Mouse (Mus musculus): Measurements from ENCODE around the gene E130208F15Rik. TPM values are rescaled to one million over a fixed set of nuclear protein-coding genes. Genes with fewer than 3 reads are reported as not detected.

E130208F15Rik gene
- polyA plus RNA-seq, 1 experiment from 2014 or later = not detected

DNA sequence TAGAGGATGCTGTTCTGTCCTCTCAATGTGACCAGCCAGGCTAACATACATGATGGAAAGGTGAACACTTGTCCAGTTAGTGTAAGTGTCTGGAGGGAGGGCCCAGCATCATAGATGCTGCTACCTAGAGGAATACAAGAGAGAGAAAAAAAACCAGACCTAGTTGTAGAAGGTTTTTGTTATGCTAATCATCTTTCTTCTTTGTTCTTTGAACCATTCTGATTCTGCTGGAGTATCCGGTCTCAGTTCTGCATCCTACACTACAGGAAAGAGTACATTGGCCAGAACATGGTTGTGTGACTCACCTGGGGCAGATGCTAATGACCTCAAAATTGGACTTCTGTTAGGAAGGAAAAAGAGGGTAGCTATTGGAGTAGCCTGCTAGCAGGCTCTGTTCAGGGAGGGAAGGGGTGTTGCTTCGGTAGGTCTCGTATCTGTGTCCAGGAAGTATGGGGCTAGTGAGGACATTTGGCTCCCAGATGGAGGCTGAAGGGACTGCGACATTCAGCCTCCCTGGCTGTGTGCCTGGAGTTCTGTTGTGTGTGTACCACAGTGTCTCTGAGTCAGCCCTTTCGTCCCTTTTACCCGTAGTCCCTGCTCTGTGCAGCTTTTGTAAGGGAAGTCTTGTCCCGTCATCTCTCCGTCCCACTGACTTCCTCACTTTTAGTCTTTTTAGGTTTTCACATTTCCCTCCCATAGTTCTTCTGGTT, 34.7 kb upstream of the E130208F15Rik start:
- no peak for DNase-seq (ENCODE audit: low spot score)
- WGBS = 70% methylated on average over 8 of the region's 8 CpGs
- no peak for ATAC-seq (replicated peaks; ENCODE audit: low FRiP score)
- H3K9me3 ChIP-seq (ENCODE audit: control insufficient read depth, low read length) = no peaks in the 10 kb centered on the region
- H3K27ac ChIP-seq (ENCODE audit: low read depth, low read length) = no peak overlapping the region
- H3K4me2 ChIP-seq = no peak overlapping the region
- peaks cover 6% of the 10 kb centered on the region; the same call in 1 of the 2 replicates for H3K27me3 ChIP-seq (replicated peaks; ENCODE audit: control insufficient read depth, insufficient read depth, low read length)
- H3K9ac ChIP-seq (ENCODE audit: low read depth, low read length) = no peak overlapping the region
- H3K4me1 ChIP-seq (replicated peaks; ENCODE audit: control insufficient read depth, insufficient read depth, low read length) = no peaks in the 10 kb centered on the region
- no peak overlapping the region for H3K4me3 ChIP-seq (ENCODE audit: low read depth, low read length)
- H3K36me3 ChIP-seq (ENCODE audit: control insufficient read depth, insufficient read depth, low read length) = no peaks in the 10 kb centered on the region

DNA sequence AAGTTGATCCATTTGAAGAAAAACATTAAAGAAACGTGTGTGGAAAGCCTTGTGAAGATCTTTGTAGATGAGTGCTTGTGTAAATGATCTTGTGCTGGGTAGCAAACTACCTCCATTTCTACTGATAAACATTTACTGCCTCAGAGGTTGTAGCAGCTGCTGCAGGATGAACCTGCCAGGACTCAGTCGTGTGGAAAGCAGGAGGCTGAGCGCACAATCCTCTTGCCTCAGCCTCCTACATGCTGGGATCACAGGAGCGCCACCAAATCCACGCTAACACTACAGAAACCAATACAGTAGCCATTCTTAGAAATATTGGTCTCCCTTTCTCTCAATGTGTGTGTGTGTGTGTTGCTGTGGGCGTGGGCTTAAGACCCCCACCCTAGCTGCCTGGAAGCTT, 33.5 kb upstream of the E130208F15Rik start:
- Histone ChIP-seq H3K4me2 (no peak overlapping the region), H3K27me3 (replicated peaks; ENCODE audit: control insufficient read depth, insufficient read depth, low read length) (peaks cover 8% of the 10 kb centered on the region; the same call in 1 of the 2 replicates), H3K4me1 (replicated peaks; ENCODE audit: control insufficient read depth, insufficient read depth, low read length) (no peaks in the 10 kb centered on the region), H3K36me3 (ENCODE audit: control insufficient read depth, insufficient read depth, low read length) (no peaks in the 10 kb centered on the region), H3K9me3 (ENCODE audit: control insufficient read depth, low read length) (no peaks in the 10 kb centered on the region), H3K27ac (ENCODE audit: low read depth, low read length) (no peak overlapping the region), H3K4me3 (ENCODE audit: low read depth, low read length) (no peak overlapping the region), H3K9ac (ENCODE audit: low read depth, low read length) (no peak overlapping the region)
- ATAC-seq (replicated peaks; ENCODE audit: low FRiP score) (no peak), DNase-seq (ENCODE audit: low spot score) (no peak)
- WGBS = 59% methylated on average over 6 of the region's 6 CpGs

DNA sequence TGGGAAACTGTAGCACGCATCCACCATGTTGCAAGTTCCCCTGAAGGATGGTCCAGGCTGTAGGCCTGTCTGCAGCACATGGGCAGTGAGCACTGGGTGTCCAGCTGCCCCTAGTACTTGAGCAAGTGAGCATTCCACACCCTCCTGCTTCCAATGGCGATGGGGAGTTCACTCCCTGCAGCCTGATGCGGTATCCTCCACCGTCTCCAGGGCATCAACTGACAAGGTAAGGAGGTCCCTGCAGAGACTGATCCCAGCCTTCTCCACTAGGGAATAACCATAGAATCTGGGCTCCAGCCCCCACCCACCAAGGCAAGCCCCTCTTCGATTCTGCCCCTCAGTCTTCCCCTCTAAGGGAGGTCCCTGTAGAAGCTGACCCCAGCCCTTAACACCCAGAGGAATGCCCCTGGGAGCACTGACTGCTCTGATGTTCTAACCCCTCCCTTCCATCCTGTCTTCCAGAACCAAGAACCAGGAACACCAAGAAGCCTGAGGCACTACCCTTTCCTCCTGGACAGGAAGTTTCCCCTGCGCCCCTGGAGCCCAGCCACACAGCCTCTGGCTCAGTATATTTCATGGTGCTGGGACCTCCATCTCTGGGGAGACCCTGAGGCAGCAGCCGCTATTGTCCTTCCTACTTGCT, 32.3 kb upstream of the E130208F15Rik start:
- H3K27ac ChIP-seq (ENCODE audit: low read depth, low read length) = no peak overlapping the region
- H3K4me3 ChIP-seq (ENCODE audit: low read depth, low read length) = no peak overlapping the region
- ATAC-seq (replicated peaks; ENCODE audit: low FRiP score) = no peak
- H3K4me2 ChIP-seq = no peak overlapping the region
- no peaks in the 10 kb centered on the region for H3K4me1 ChIP-seq (replicated peaks; ENCODE audit: control insufficient read depth, insufficient read depth, low read length)
- WGBS = 70% methylated on average over 7 of the region's 7 CpGs
- H3K9me3 ChIP-seq (ENCODE audit: control insufficient read depth, low read length) = no peaks in the 10 kb centered on the region
- H3K27me3 ChIP-seq (replicated peaks; ENCODE audit: control insufficient read depth, insufficient read depth, low read length) = peaks cover 8% of the 10 kb centered on the region; the same call in 1 of the 2 replicates
- DNase-seq (ENCODE audit: low spot score) = no peak
- no peak overlapping the region for H3K9ac ChIP-seq (ENCODE audit: low read depth, low read length)
- no peaks in the 10 kb centered on the region for H3K36me3 ChIP-seq (ENCODE audit: control insufficient read depth, insufficient read depth, low read length)

DNA sequence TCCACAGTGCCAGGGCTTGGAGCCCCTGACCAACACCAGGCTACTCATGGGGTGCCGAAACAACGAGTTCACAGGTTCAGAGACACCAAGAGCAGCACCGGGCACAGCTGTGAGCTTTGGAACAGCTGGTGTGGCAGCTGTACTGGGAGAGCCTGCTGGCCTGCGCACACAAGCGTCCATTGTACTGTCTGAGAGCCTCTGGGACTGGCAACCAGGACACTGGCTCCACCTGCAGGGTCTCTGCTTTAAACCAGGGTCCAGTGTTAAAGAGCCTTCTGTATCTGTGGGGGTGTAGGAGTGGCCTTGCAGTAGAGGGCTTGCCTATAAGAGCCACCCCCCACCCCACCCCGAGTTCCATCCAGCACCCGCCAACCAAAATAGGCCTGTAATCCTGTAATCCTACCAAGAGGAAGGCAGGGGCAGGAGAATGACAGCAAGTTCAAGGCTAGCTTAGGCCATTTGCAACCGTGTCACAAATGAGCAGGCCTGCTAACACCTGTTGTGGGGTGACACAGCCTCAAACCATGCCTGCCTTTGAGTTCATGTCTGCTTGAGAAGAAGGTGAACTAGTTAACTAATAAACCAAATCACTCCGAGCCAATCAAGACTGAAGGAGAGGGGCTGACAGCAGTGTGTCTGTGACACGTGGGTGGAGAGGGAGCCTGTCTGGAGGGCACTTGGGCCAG, 31.7 kb upstream of the E130208F15Rik start:
- no peak for ATAC-seq (replicated peaks; ENCODE audit: low FRiP score)
- Histone ChIP-seq H3K9ac (ENCODE audit: low read depth, low read length) (no peak overlapping the region), H3K9me3 (ENCODE audit: control insufficient read depth, low read length) (no peaks in the 10 kb centered on the region), H3K4me1 (replicated peaks; ENCODE audit: control insufficient read depth, insufficient read depth, low read length) (no peaks in the 10 kb centered on the region), H3K27ac (ENCODE audit: low read depth, low read length) (no peak overlapping the region), H3K4me3 (ENCODE audit: low read depth, low read length) (no peak overlapping the region), H3K27me3 (replicated peaks; ENCODE audit: control insufficient read depth, insufficient read depth, low read length) (peaks cover 8% of the 10 kb centered on the region; the same call in 1 of the 2 replicates), H3K4me2 (no peak overlapping the region), H3K36me3 (ENCODE audit: control insufficient read depth, insufficient read depth, low read length) (no peaks in the 10 kb centered on the region)
- 61% methylated on average over 10 of the region's 10 CpGs for WGBS
- DNase-seq (ENCODE audit: low spot score) = no peak

DNA sequence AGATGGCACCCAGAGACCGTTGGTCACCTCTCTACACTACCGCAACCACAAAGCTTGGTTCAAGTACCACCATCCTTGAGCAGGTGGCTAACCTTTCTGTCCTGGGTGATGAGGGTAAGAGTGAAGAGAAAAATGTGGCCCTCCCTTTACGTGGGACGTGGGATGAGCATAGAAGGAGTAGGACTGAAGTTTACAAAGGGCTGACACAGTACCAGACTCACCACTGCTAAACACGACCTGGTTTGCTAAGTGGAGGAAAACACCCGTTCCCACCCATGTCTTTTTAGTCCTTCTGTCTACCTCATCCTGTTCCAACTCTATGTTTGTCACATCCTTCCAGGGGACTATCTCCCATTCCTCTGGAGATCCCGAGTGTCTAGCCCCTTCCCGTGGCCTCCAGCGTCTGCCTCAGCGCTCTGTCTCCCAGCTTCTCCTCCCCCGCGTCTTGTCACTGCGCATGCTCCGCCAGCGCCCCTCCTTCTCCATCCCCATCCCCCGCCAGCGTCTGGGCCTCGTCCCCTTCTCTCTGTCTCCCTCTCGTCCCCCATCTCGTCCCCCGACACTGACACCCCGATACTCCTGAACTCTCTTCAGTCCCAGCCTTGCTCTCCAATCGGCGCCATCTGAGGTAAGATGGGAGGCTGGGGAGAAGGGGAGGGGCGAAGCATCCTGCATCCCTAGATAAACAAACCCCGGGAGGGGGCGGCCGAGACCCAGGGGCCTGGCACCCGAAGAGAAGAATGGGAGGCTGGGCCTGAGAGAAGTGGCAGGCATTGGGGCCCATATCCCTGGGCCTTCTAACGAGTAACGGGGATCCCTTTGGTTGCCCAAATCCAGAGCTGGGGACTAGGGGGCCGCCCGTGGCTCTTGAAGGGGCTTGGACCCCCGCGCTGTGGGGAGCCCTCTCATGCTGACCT, 30.1 kb upstream of the E130208F15Rik start, which contains the start of gene Clip3:
Clip3 (plus strand) TSS at position 514 of the 917 bp plus-strand sequence.
- WGBS = 11% methylated on average over 35 of the region's 35 CpGs
- H3K27ac ChIP-seq (ENCODE audit: low read depth, low read length) = no peak within 1 kb of the TSS; the same call in 1 of the 2 replicates
- peak within 1 kb of the TSS; percentile 1; the same call in 1 of the 2 replicates for H3K9ac ChIP-seq (ENCODE audit: low read depth, low read length)
- H3K9me3 ChIP-seq (ENCODE audit: control insufficient read depth, low read length) = no peaks in the 10 kb centered on the region
- peak within 1 kb of the TSS; percentile 49 for H3K4me3 ChIP-seq (ENCODE audit: low read depth, low read length)
- DNase-seq (ENCODE audit: low spot score) (peak; percentile 55), ATAC-seq (replicated peaks; ENCODE audit: low FRiP score) (no peak; the same call in 1 of the 2 replicates)
- H3K36me3 ChIP-seq (ENCODE audit: control insufficient read depth, insufficient read depth, low read length) = no peaks in the 10 kb centered on the region
- peaks cover 8% of the 10 kb centered on the region; the same call in 1 of the 2 replicates for H3K27me3 ChIP-seq (replicated peaks; ENCODE audit: control insufficient read depth, insufficient read depth, low read length)
- no peaks in the 10 kb centered on the region for H3K4me1 ChIP-seq (replicated peaks; ENCODE audit: control insufficient read depth, insufficient read depth, low read length)
- H3K4me2 ChIP-seq = peak within 1 kb of the TSS; percentile 48

DNA sequence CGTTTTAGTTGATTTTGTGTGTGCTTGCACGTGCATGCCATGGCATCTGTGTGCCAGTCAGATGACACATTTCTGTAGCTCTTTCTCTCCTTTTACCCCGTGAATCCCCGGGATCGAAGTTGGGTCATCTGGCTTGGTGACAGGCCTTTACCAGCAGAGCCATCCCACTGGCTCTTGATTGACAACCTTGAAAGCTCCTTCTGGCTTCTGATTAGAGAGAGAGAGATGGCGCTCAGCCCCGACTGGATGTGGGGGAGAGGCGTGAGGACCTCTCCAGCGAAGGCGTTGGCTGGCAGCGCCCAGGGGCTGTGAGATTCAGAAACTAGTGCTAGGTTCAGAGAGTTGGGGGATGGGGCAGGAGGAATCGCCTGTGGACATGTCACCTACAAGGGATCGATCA, 27.7 kb upstream of the E130208F15Rik start:
- H3K9ac ChIP-seq (ENCODE audit: low read depth, low read length) = no peak overlapping the region
- no peak overlapping the region for H3K4me3 ChIP-seq (ENCODE audit: low read depth, low read length)
- H3K27me3 ChIP-seq (replicated peaks; ENCODE audit: control insufficient read depth, insufficient read depth, low read length) = peaks cover 6% of the 10 kb centered on the region; the same call in 1 of the 2 replicates
- no peak overlapping the region for H3K27ac ChIP-seq (ENCODE audit: low read depth, low read length)
- H3K9me3 ChIP-seq (ENCODE audit: control insufficient read depth, low read length) = no peaks in the 10 kb centered on the region
- DNase-seq (ENCODE audit: low spot score) (no peak), ATAC-seq (replicated peaks; ENCODE audit: low FRiP score) (no peak)
- 74% methylated on average over 13 of the region's 13 CpGs for whole genome bisulfite sequencing
- no peaks in the 10 kb centered on the region for H3K36me3 ChIP-seq (ENCODE audit: control insufficient read depth, insufficient read depth, low read length)
- no peak overlapping the region for H3K4me2 ChIP-seq
- no peaks in the 10 kb centered on the region for H3K4me1 ChIP-seq (replicated peaks; ENCODE audit: control insufficient read depth, insufficient read depth, low read length)

DNA sequence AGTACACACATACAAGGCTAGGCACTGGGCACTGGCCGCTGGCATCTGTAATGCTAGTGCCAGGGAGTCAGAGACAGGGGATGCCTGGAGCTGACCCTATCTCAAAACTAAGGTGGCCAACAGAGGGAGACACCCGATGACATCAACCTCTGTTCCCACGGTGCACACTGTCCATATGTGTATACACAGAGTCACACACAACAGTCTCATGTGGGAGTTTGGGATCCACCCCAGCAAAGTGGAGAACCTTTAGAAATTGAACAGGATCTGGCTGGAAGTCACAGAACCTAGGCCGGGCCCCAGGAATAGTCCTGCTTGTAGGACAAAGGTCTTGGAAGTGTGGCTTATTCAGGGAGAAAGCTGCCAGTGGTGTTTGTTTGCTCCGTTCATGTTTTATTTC, 27.2 kb upstream of the E130208F15Rik start:
- Histone ChIP-seq H3K4me1 (replicated peaks; ENCODE audit: control insufficient read depth, insufficient read depth, low read length) (no peaks in the 10 kb centered on the region), H3K4me2 (no peak overlapping the region), H3K9me3 (ENCODE audit: control insufficient read depth, low read length) (no peaks in the 10 kb centered on the region), H3K27me3 (replicated peaks; ENCODE audit: control insufficient read depth, insufficient read depth, low read length) (peaks cover 6% of the 10 kb centered on the region; the same call in 1 of the 2 replicates), H3K4me3 (ENCODE audit: low read depth, low read length) (no peak overlapping the region), H3K36me3 (ENCODE audit: control insufficient read depth, insufficient read depth, low read length) (no peaks in the 10 kb centered on the region), H3K27ac (ENCODE audit: low read depth, low read length) (no peak overlapping the region), H3K9ac (ENCODE audit: low read depth, low read length) (no peak overlapping the region)
- DNase-seq (ENCODE audit: low spot score) (no peak), ATAC-seq (replicated peaks; ENCODE audit: low FRiP score) (no peak)
- WGBS = 88% methylated on average over 5 of the region's 5 CpGs

DNA sequence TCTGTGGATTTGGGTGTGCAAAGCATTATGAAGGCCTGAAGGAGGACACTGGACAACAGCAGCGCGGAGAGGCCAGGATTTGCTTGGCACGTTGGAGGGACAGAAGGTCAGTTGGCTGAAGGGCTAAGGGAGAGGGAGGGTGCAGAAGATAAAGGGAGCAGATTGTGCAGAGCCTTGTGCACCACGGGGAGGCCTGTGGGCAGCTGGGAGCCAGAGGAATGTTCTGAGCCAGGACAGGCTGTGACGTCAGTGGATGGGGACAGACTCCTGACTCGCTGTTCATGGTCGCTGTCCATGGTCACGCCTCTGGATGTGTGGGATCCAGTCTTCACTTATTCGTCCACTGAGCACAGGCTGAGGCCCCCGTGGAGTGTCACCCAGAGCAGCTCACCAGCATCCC, 26.4 kb upstream of the E130208F15Rik start:
- Histone ChIP-seq H3K4me3 (ENCODE audit: low read depth, low read length) (no peak overlapping the region), H3K4me2 (no peak overlapping the region), H3K4me1 (replicated peaks; ENCODE audit: control insufficient read depth, insufficient read depth, low read length) (no peaks in the 10 kb centered on the region), H3K27ac (ENCODE audit: low read depth, low read length) (no peak overlapping the region), H3K9ac (ENCODE audit: low read depth, low read length) (no peak overlapping the region), H3K27me3 (replicated peaks; ENCODE audit: control insufficient read depth, insufficient read depth, low read length) (peaks cover 6% of the 10 kb centered on the region; the same call in 1 of the 2 replicates), H3K9me3 (ENCODE audit: control insufficient read depth, low read length) (no peaks in the 10 kb centered on the region), H3K36me3 (ENCODE audit: control insufficient read depth, insufficient read depth, low read length) (no peaks in the 10 kb centered on the region)
- 45% methylated on average over 10 of the region's 10 CpGs for WGBS
- no peak for DNase-seq (ENCODE audit: low spot score)
- ATAC-seq (replicated peaks; ENCODE audit: low FRiP score) = no peak
